Mouse (Mus musculus): Measurements from ENCODE around the gene Lrrc51.
"Not testable (repeated sequence)": the region's sequence is repeated elsewhere in the genome, so short reads cannot be mapped to it uniquely, and the experiment has no call there.

Gene Lrrc51

DNA sequence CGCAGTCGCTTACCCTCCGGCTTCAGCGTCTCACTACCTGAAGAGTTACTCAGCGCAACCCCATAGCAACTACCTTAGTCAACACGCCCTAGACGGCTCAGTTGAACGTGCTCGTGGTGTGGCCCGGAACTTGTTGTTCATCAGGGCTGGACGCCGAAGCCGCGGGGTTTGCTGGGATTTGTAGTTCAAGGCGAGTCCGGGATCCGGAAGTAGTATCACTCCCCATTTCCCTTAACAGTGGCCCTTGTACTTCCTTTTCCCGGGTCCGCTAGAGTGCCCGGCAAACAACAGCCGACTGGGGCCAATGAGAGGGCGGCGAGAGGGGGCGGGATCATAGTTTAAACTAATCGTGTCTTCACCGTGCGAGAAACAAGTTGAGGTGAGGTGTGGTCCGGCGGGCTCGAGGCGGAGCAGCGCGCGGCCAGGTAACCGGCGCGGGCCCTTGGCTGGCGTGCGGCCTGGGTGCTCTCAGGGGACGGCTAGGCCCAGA, at the start of gene Lrrc51, which contains the start of gene Numa1:
Gene Lrrc51, minus strand, starts transcription at position 145 of the 490 bp plus-strand sequence.
Gene Numa1, plus strand, starts transcription at position 361 of the 490 bp plus-strand sequence.
- peak; percentile 96 to 97 for DNase-seq

DNA sequence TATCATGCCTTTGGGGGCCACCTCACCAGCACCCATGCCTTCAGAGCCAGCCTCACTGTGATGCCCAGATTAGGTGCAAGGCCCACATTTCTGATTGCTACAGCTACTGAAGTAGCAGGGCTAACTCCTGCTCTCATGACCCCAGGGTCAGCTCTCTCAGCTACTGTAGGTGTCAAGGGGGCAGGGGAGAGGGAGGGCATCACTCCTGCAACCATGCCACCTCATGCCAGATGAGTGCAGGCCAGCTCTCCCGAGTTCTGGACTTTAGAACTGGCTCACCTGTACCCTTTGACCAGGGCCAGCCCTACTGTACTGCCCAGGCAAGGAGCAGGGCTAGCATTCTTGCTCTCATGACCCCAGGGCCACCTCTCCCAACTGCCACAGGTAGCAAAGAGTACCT, 49.0 kb upstream of the Lrrc51 start:
- DNase-seq, result peak in 1 of 2 experiments; percentile 4

DNA sequence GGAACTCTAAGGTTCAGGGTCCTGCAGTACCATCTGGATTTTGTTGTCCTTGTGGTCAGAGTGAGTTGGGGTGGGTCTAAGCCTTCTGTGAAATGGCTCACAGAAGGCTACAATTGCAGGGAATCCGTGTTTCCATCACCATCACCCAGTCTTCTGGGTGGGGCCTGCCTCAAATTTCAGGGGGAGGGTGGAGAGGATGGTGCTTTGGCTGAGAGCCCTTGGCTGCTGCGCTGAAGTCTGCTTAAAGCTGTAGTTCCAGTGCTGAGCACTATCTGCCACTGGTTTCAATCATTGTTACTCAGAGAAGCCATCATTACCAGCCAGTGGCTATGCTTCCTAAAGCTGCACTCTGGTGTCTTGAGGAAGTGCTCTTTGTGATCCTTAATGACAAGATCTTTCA, 40.8 kb upstream of the Lrrc51 start:
- peak; percentile 36 to 48 for DNase-seq

DNA sequence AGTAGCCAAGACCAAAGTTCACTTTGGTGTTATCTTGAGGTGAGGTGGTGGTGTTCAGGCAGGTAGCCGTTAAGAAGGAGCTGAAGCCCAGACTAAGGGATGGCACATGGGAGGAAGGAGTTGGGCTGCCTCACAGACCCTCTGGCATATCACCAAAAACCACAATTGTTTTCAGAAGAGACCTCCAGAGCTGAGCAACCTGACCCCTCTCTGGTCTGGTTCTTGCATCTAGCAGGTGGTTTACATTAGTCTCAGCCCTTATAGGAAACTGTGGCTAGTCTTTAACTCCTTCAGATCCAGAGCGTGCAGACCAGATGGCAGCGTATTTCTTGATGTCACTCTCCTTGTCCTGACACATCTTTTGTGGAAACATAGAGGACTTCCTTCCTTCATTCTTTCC, 40.0 kb upstream of the Lrrc51 start:
- DNase-seq, result no peak

DNA sequence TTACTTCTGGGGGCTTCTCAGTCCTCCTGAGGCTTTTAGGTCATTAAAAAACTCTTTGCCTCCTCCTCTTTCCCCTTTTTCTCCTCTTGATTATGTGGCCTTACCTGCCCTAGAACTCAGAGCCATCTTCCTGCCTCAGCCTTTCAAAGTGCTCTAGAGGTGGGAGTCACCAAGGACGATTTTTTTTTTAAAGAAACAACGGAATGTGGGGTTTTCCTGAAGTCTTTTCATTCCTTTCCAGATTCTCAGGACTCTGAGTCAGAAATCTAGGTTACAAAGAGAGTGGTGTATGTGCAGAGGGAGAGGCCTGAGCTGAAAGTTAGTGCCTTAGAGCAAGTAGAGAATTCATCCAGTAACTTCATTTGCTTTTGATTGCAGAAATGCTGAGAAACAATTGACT, 38.0 kb upstream of the Lrrc51 start:
- DNase-seq, result no peak

DNA sequence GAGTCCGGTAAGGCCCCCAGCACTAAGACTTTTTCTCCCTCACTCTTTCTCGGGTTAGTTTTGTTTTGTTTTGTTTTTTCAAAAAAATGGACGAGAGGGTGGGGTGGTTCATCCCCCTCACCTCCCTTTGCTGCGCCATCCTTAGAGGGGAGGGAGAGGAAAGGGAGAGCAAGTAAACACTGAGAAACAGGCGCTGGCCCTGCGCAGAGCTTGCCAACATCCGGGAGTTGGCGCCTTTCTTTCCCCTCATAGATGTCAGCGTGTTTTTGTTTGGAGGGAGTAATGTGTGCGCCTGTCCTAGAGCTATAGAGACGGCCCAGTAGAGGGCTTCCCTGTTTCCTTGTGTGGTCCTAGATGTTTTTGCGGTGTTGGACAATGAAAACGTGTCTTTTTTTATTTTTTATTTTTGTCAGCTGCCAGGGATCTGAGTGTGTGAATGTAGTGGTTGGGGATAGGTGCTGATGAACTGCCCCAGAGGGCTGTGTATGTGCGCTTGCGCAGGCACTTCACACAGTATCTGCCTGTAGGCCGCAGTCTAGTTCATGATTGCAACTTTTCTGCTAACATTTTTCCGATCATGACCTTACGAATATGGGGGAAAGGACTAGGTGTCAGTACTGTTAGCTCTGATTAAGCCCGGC, 37.2 kb upstream of the Lrrc51 start:
- peak; percentile 78 to 88 for DNase-seq

DNA sequence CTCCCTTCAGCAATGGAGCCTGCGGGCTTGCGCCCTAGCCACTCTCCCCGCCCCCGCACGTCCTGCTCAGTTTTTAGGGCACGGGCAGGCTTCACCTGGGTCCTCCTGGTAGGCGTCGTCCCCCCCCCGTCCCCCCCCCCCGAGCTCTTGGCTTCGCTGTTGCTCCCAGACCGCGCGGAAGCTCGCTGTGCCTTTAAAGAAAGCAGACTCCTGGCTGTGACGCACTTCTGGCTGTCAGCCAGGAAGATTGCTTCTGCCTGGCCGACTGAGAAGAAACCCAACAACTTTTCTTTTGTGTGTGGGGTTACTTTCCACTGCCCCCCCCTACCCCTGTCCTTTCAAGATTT, 36.7 kb upstream of the Lrrc51 start:
- peak; percentile 96 to 97 for DNase-seq

DNA sequence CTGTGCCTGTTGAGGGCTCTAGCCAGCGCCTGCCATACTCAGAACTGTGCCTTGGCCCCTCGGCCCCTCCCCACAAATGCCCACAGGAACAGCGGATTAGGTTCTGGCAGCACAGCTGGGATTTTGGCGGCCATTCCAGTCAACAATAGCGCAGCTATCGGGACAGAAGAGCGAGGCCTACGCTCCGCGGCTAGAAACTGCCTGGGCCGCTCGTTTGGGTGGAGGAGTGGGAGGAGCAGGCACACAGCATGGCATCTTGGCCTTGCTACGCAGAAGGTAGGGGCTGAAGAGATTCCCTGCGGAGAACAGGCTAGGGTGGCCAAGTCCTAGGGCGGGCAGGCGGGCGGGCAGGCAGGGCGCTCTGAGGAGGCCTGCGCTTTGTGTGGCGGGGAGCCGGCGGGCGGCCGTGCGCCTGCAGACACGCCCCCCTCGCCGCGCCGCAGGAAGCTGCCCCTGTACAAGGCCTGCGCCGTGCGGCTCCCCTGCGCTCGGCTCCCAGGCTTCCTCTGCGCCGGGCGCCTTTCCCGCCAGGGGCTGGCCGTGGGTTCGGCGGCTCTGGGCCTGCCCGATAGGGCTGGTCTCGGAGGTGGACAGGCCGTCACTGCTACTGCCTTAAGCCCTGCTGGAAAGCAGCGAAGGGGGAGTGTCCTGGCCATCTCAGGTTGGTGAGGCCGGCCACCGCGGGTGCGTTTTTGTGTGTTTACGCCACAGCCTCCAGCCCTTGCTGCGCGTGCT, 36.2 kb upstream of the Lrrc51 start:
- DNase-seq, result peak; percentile 89 to 95

DNA sequence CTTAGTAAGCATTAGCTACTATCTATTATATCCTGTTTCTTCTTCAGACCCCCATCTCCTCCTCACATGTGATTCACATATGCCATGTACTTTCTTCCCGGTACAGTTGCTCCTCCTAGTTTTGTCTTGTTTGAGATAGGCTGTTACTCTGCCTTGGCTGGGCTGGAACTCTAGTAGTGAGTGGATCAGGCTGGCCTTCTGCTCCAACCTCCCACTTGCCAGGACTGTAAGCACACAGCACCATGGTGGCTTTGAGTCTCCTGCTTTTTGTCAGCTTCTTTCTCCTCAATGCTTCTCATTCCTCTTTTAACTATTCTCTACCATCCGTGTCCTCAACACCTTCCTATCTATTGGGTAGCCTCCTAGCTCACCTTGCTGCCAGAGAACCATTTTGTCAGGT, 35.1 kb upstream of the Lrrc51 start:
- no peak for DNase-seq

DNA sequence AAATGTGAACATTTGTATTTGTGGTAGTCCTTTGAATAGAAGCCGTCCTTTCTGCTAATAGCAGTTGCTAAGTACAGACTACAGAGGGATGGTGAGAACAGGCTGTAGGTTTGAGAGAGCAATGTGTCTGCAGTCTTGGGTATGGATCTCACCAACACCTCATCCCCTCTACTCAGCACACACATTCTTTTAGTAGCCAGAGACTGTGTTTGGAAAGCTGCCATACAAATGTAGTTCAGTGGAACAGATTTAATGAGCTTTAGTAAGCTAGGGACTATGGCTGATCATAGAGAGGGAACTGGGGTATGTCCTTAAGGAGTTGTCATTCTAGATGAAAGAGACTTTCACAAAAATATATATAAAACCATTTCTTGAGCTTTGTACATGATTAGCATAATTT, 33.6 kb upstream of the Lrrc51 start:
- no peak for DNase-seq

DNA sequence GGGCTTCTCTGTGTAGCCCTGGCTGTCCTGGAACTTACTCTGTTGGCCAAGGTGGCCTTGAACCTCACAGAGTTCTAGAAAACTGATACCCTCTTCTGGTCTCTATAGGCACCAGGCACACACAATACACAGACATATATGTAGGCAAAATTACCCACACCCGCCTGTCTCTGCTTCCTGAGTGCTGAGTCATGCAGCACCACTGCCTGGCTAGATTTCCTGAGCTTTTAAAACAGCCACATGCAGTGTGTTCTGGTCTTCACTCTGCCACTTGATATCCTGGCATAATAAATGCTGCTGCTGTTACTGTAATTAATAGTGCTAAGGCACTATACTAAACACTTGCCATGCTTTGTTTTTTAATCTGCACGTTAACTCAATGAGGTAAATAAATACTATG, 31.9 kb upstream of the Lrrc51 start:
- DNase-seq, result no peak

DNA sequence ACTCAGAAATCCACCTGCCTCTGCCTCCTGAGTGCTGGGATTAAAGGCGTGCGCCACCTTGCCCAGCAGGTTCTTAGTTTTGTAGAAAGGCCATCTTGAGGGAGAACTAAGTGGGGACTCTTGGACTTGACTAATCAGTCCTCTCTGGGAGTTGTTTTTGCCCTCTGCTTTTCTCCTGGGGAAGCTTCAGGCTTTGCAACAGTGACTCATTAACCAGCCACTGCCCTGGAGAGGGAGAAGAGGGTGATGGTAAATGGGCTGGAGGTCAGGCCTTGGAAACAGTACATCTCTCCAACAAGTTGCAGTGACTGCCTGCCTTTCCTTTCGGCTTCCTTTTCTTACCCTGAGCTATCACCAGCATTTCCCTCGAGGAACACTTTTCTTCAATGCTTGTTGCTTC, 30.9 kb upstream of the Lrrc51 start:
- DNase-seq, result peak; percentile 21 to 51

DNA sequence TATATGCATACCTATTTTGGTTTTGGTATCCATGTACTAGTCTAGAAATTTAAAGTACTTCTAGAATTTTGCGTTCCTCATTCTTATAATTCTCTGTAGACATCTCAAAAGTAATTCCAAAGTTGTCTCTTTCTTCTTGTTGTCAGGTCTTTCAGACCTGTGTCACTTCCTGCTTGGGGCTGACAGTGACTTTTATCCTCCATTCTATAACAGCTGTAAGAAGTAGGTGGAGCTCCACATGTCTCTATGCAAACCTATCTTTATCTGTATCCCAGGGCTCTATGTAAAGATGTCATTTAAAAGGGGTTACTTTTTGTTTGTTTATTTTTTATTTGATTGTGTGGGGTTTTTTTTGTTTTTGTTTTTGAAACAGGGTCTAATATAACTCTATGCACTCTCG, 29.9 kb upstream of the Lrrc51 start:
- no peak for DNase-seq

DNA sequence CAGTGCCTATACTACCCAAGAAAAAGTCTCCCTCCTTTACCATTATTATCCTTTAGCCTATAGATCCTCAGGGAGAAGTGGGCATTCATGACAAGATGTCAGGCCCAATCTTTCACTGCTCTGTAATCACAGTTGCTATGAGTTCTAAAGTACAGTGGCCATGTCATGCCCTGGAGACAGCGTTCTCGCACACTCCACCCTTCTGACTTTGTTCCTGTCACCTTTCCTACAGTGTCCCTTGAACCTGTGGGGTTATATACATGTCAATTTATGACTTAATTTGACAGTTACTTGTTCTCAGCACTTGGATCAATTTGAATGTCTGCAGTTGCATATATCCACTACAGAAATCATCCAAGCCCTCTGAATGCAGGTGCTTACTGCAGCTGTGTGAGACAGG, 29.1 kb upstream of the Lrrc51 start:
- no peak for DNase-seq

DNA sequence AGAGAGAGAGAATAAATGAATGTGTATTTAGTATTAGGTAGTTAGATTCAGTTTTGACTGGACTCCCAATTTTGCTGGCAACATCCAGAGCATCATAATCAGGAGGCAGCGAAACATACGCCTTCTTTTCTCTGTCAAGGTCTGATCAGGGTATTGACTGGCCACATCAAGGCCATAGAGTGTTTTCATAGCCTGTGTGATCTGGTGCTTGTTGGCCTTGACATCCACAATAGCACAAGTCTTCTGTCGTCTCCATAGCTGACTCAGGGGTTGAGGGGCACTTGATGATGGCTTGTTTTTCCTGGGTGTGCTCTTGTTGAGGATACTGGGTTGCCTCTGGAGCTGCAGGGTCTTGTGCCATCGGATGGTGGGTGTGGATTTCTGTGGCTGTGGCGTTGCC, 23.2 kb upstream of the Lrrc51 start:
- DNase-seq, result no peak

DNA sequence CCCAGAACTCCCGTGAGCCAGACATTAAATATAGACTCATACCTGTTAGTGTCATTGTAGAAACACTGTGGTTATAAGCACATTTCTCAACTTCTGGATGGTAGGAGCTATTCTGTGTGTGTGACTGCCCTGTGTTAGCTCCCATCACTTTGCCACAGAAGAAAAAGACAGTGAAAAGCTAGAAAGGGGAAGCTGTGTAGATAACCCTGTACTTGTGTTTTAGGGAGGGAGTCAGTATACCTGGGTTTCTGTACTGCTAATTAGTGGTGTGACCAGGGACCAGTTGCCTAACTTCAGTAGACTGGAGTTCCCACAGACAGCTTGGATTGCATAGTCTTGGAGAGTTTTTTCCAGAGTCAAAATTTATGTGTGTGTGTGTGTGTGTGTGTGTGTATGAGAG, 22.8 kb upstream of the Lrrc51 start:
- no peak for DNase-seq

DNA sequence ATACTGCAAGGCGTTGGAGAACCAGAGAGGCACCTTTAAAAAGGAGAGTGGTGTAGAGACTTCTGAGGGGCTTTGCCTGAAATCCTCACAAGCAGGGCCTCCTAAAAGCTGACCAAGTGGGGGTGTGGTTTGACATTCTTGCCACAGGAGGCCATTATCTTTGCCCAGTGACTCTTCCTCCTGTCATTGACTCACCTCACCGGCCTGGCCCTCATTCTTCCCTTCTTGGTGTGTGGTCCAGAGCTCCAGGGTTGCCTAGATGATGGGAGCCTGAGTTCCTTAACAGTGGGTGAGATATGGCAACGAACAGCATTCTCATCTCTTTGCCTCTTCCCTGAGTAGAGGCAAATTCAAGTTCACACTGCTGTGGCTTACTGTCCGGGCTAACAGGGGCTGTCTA, 22.2 kb upstream of the Lrrc51 start:
- no peak for DNase-seq

DNA sequence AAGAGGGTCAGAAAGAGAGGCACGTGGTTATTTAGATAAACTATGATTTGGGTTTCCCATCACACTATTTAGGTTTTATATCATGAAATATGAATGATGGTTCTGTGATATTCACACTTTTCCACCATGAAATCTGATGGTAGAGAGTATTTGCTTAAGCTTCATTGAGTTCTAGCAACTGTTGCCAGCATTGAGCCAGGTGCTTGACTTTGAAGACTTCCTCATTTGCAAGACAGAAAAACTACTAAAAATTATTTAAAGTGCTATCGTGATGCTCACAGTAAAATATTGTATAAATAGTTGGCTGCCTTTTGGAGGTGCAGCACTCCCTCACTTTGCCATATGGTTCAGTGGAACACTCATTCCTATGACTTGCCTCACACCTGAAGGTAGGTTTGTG, 21.6 kb upstream of the Lrrc51 start:
- no peak for DNase-seq

DNA sequence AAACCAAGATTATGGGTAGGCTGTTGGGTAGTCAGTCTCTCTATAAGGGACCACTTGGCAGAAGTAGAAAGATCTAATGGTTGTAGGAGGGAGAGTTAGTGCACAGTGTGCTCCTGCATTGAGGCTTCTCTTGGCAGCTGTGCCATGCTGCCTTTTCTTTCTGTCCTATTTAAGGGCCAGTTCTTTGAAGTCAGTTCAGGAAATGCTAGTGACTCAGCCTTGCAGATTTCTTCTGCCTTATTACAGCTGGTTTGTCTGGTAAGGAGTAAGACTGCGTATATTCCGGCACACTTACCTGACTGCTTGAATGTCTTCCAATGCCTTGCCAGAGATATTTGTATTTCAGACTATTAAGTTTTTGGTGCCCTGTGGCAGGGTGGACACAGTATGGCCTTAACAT, 20.5 kb upstream of the Lrrc51 start:
- no peak for DNase-seq

DNA sequence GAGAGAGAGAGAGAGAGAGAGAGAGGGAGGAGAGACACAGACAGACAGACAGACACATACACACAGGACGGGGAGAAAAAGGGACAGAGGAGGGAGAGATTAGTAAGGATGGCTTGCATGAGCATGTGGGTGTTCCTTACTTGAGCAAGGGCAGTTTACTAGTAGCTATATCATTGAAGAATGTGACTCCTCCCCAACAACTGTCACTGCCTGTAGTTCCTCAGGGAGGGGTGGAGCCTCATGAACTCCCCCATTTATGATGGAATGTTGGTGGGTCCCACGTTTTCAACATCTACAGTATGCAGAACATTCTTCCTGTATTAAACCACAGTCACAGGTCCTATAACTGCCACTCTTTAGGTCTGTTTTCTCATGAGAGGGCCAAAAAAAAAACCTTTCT, 18.4 kb upstream of the Lrrc51 start:
- no peak for DNase-seq

DNA sequence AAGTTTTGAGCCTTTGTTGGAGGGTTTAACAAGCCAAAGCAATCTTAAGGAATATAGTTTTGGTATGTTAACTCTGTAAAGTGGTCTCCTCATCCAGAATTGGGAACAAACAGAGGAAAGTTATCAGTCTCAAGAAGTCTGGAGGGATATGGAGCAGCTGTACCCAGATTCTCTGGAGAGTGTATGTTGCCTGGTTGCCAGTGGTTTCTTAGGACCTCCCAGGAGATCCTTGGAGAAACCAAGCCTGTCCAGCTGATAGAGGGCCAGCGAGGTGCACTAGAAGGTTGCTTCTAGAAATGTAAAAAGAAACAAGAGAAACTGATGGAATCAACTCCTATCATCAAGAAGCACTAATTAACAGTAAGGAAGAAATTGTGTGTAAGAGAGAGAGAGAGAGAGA, 18.0 kb upstream of the Lrrc51 start:
- DNase-seq, result peak in 1 of 2 experiments; percentile 16

DNA sequence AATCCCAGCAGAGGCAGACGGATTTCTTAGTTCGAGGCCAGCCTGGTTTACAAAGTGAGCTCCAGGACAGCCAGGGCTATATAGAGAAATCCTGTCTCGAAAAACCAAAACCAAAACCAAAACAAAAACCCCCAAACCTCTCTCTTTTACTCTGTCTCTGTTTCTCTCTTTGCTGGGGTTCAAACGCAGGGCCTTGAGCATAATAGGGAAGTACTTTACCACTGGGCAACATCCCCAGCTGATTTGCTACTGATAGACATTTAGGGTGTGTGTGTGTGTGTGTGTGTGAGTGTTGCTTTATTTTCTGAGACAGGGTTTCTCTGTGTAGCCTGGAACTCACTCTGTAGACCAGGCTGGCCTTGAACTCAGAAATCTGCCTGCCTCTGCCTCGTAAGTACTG, 15.3 kb upstream of the Lrrc51 start:
- not testable (repeated sequence) for DNase-seq

DNA sequence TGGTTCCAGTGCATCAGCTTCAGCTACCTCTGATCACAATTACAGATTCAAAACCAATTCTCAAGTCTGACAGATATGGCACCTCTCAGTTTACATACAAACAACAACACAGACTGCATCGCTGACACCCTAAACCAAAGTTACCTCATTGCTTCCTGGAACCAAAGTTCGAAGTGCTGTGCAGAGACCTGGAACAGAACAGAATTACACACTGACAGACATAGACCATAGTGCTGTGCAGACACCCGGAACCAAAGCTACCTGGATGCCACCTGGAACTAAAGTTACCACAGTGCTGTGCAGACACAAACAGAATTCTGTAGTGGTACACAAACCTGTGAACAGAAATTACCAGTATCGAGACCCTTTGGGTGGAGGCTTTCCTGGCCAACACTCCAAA, 6.1 kb upstream of the Lrrc51 start:
- DNase-seq, result peak in 1 of 2 experiments; percentile 17

DNA sequence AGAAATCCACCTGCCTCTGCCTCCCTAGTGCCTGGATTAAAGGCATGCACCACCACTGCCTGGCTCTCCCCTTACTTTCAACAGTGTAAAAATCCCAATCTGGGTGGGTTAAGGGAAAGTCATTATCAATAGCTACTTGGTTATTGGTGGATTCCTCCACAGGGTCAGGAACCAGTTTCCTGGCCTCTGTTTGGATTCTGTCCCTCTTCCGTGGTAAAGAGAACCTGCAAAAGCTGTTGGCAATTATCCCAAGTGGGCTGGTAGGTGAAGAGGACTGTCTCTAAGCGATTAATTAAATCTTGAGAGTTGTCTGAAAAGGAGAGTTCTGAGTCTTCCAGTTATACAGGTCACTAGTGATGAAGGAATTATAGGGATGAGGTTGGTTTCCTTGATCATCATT, 4.7 kb upstream of the Lrrc51 start:
- no peak for DNase-seq

DNA sequence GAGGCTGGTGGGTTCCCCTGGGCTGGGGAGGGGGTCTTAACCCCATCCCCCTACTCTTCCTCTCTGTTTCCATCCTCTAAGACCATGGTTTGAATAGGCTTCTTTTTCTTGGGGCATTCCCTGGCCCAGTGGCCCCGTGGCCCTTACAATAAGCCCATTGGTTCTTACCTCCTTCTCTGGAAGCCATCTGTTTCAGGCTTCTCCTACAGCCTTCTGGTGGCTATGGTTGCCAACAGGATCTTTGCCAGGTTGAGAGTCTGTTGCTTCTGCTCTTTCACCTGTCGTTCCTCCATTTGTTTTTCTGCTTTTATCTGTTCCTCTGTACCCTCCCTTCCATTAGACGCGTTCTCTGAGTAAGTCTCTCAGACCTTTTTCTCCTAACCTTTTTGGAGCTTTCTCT, 3.9 kb upstream of the Lrrc51 start:
- DNase-seq, result no peak
